Mouse (Mus musculus) neural tube, embryonic 11.5 days (tissue): Measurements from ENCODE around the gene Gmds. TPM values are rescaled to one million over a fixed set of nuclear protein-coding genes. Genes with fewer than 3 reads are reported as not detected.

Experiments
- ATAC-seq: fragments of 200-750 bp; cut with Nextera tagmentation; 2 replicates; pipeline ENCODE4 v1.8.0; 2017; ENCODE audit warnings: moderate number of reproducible peaks, mild to moderate bottlenecking, moderate TSS enrichment, moderate library complexity; ENCODE audit not compliant: insufficient read depth, low FRiP score, low TSS enrichment
- DNase-seq: peaks from one replicate; pipeline ENCODE4 v3.0.0-alpha.2; 2015; ENCODE audit warnings: low spot score
- H3K27ac ChIP-seq: fragments of 300-500 bp; sonication (generic); 2 replicates; pipeline ENCODE4 v1.5.1; 2014; ENCODE audit warnings: low read depth, mild to moderate bottlenecking, low read length
- H3K27me3 ChIP-seq: fragments of 300-500 bp; sonication (generic); 2 replicates; pipeline ENCODE4 v1.6.1; 2014; ENCODE audit warnings: mild to moderate bottlenecking, low read length, mixed read lengths; ENCODE audit not compliant: control insufficient read depth, insufficient read depth
- H3K36me3 ChIP-seq: fragments of 300-500 bp; sonication (generic); 2 replicates; pipeline ENCODE4 v1.6.1; 2014; ENCODE audit warnings: mild to moderate bottlenecking, low read length, moderate library complexity, mixed read lengths; ENCODE audit not compliant: control insufficient read depth, insufficient read depth
- H3K4me1 ChIP-seq: fragments of 300-500 bp; sonication (generic); 2 replicates; pipeline ENCODE4 v1.6.1; 2014; ENCODE audit warnings: low read length, mixed read lengths; ENCODE audit not compliant: control insufficient read depth, insufficient read depth
- H3K4me2 ChIP-seq: fragments of 300-500 bp; sonication (generic); 2 replicates; pipeline ENCODE4 v1.6.1; 2014; ENCODE audit warnings: low read depth, mild to moderate bottlenecking, moderate library complexity
- H3K4me3 ChIP-seq: fragments of 300-500 bp; sonication (generic); 2 replicates; pipeline ENCODE4 v1.5.1; 2014; ENCODE audit warnings: low read depth, low read length
- H3K9ac ChIP-seq: fragments of 300-500 bp; sonication (generic); 2 replicates; pipeline ENCODE4 v1.6.1; 2014; ENCODE audit warnings: mild to moderate bottlenecking, low read length
- H3K9me3 ChIP-seq: fragments of 300-500 bp; sonication (generic); 2 replicates; pipeline ENCODE4 v1.6.1; 2016; ENCODE audit warnings: low read length; ENCODE audit not compliant: control insufficient read depth
- WGBS: fragments of 180-500 bp; shearing (Covaris S2); extraction: QIAGEN DNeasy Blood & Tissue Kit; methylation state at CpG from one replicate; pipeline ENCODE4 v1.1.7; 2014; 5-methylcytosine and 5-hydroxymethylcytosine counted together
- polyA plus RNA-seq: library from polyadenylated mRNA; unstranded; fragments of >200 nt; fragmentation: Nextera tagmentation; extraction: Ambion mirVana; gene quantifications from 2 replicates; pipeline ENCODE4 v1.2.1, GENCODE M21; 2014

Gene Gmds
- polyA plus RNA-seq, 1 experiment from 2014 or later, result 27.5 TPM

GRCm38 (mm10) chr13:31914901-31915587 is 423.5 kb downstream of the Gmds start:
- Histone ChIP-seq H3K9ac (no peak overlapping the region), H3K27me3 (no peaks in the 10 kb centered on the region), H3K36me3 (no peaks in the 10 kb centered on the region), H3K4me1 (peaks cover 8% of the 10 kb centered on the region; the same call in 1 of the 2 replicates), H3K9me3 (no peaks in the 10 kb centered on the region), H3K27ac (no peak overlapping the region), H3K4me2 (no peak overlapping the region), H3K4me3 (no peak overlapping the region)
- DNase-seq (no peak), ATAC-seq (no peak)
- 71% methylated on average over 4 of the region's 4 CpGs for WGBS

- Histone ChIP-seq H3K9me3 (no peaks in the 10 kb centered on the region), H3K4me2 (no peak overlapping the region), H3K4me1 (peaks cover 8% of the 10 kb centered on the region; the same call in 1 of the 2 replicates), H3K9ac (no peak overlapping the region), H3K27me3 (no peaks in the 10 kb centered on the region), H3K27ac (no peak overlapping the region), H3K36me3 (no peaks in the 10 kb centered on the region), H3K4me3 (no peak overlapping the region)
- ATAC-seq, result no peak
- DNase-seq, result peak; percentile 20
- WGBS, result 15% methylated on average over 5 of the region's 5 CpGs
Observed at GRCm38 (mm10) chr13:31911956-31912355, 426.6 kb downstream of the Gmds start.

GRCm38 (mm10) chr13:31911362-31911761 is 427.2 kb downstream of the Gmds start:
- WGBS, result 59% methylated on average over 2 of the region's 2 CpGs
- ATAC-seq (no peak), DNase-seq (no peak)
- Histone ChIP-seq H3K4me1 (peaks cover 8% of the 10 kb centered on the region; the same call in 1 of the 2 replicates), H3K36me3 (no peaks in the 10 kb centered on the region), H3K27me3 (no peaks in the 10 kb centered on the region), H3K9me3 (no peaks in the 10 kb centered on the region), H3K9ac (no peak overlapping the region), H3K27ac (no peak overlapping the region), H3K4me3 (no peak overlapping the region), H3K4me2 (no peak overlapping the region)

- ATAC-seq (no peak), DNase-seq (no peak)
- H3K27me3 ChIP-seq, result no peaks in the 10 kb centered on the region
- no peak overlapping the region for H3K4me3 ChIP-seq
- no peak overlapping the region for H3K4me2 ChIP-seq
- 83% methylated on average over 3 of the region's 3 CpGs for WGBS
- H3K9me3 ChIP-seq, result no peaks in the 10 kb centered on the region
- no peak overlapping the region for H3K27ac ChIP-seq
- peaks cover 6% of the 10 kb centered on the region; the same call in 1 of the 2 replicates for H3K4me1 ChIP-seq
- H3K36me3 ChIP-seq, result no peaks in the 10 kb centered on the region
- no peak overlapping the region for H3K9ac ChIP-seq
Observed at GRCm38 (mm10) chr13:31909031-31909430, 429.5 kb downstream of the Gmds start.

GRCm38 (mm10) chr13:31906514-31906913 is 432.0 kb downstream of the Gmds start:
- 67% methylated on average over 1 of the region's 1 CpGs for WGBS
- H3K27ac ChIP-seq, result no peak overlapping the region
- no peaks in the 10 kb centered on the region for H3K36me3 ChIP-seq
- ATAC-seq (no peak), DNase-seq (no peak)
- no peaks in the 10 kb centered on the region; the same call in 1 of the 2 replicates for H3K4me1 ChIP-seq
- H3K4me2 ChIP-seq, result no peak overlapping the region
- no peak overlapping the region for H3K4me3 ChIP-seq
- no peaks in the 10 kb centered on the region for H3K27me3 ChIP-seq
- no peaks in the 10 kb centered on the region for H3K9me3 ChIP-seq
- no peak overlapping the region for H3K9ac ChIP-seq

- WGBS, result 67% methylated on average over 3 of the region's 3 CpGs
Observed at GRCm38 (mm10) chr13:31900191-31900590, 438.3 kb downstream of the Gmds start.

GRCm38 (mm10) chr13:31899392-31899791 is 439.1 kb downstream of the Gmds start:
- no peak for DNase-seq
- H3K9me3 ChIP-seq, result no peaks in the 10 kb centered on the region
- H3K9ac ChIP-seq, result no peak overlapping the region
- H3K36me3 ChIP-seq, result no peaks in the 10 kb centered on the region
- ATAC-seq, result no peak
- no peaks in the 10 kb centered on the region for H3K27me3 ChIP-seq
- no peak overlapping the region for H3K27ac ChIP-seq
- no peak overlapping the region for H3K4me3 ChIP-seq
- no peak overlapping the region for H3K4me2 ChIP-seq
- H3K4me1 ChIP-seq, result no peaks in the 10 kb centered on the region
- WGBS, result 78% methylated on average over 5 of the region's 5 CpGs

More at GRCm38 (mm10) chr13:31900191-31900590, 438.3 kb downstream of the Gmds start:
- Histone ChIP-seq H3K4me2 (no peak overlapping the region), H3K27me3 (no peaks in the 10 kb centered on the region), H3K4me1 (no peaks in the 10 kb centered on the region), H3K36me3 (no peaks in the 10 kb centered on the region), H3K9me3 (no peaks in the 10 kb centered on the region), H3K9ac (no peak overlapping the region), H3K4me3 (no peak overlapping the region), H3K27ac (no peak overlapping the region)
- DNase-seq (no peak), ATAC-seq (no peak)

- Histone ChIP-seq H3K27me3 (no peaks in the 10 kb centered on the region), H3K9me3 (no peaks in the 10 kb centered on the region), H3K9ac (no peak overlapping the region), H3K4me3 (no peak overlapping the region), H3K36me3 (no peaks in the 10 kb centered on the region), H3K4me1 (no peaks in the 10 kb centered on the region), H3K4me2 (no peak overlapping the region), H3K27ac (no peak overlapping the region)
- no peak for ATAC-seq
- WGBS, result 88% methylated on average over 4 of the region's 4 CpGs
- DNase-seq, result no peak
Observed at GRCm38 (mm10) chr13:31897493-31897892, 441.0 kb downstream of the Gmds start.

- no peak for DNase-seq
- 79% methylated on average over 3 of the region's 3 CpGs for WGBS
Observed at GRCm38 (mm10) chr13:31894511-31894910, 444.0 kb downstream of the Gmds start.

More at GRCm38 (mm10) chr13:31894511-31894910, 444.0 kb downstream of the Gmds start:
- Histone ChIP-seq H3K36me3 (no peaks in the 10 kb centered on the region), H3K4me3 (no peak overlapping the region), H3K4me1 (no peaks in the 10 kb centered on the region), H3K9ac (no peak overlapping the region), H3K27me3 (no peaks in the 10 kb centered on the region), H3K4me2 (no peak overlapping the region), H3K27ac (no peak overlapping the region), H3K9me3 (no peaks in the 10 kb centered on the region)
- ATAC-seq, result no peak
